Mouse (Mus musculus) adrenal gland, adult 8-10 months (tissue): ENCODE measurements at regions not wholly inside any gene's neighbourhood (a gene's known extent, or its start where the extent isn't known, plus 50 kb on each side); places are given as distances from the start of the nearest gene placed in this dataset.
A peak's percentile ranks its signal among the peaks of the same experiment; 100 is the strongest.

Experiments
- DNase-seq: peaks from one replicate; pipeline ENCODE4 v3.0.0; 2022

DNA sequence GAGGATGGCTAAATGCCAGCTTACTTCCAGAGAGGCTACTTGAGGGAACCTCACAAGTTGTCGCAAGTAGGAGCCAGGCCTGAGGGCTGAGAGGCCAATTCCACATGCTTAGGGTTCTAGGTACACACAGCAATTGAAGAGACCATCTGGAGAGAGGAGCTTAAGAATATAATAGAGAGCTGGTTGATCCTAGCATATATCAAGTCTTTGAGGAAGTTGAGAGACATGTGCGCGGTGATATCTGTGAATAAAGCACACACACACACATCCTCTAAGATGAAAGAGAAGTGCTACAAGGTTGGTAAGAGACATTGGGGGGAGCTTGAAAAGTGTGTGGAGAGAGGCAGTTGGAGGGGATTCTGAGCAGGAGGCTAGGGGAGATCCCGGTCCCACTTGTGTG lies 189.5 kb downstream of the Zfp462 start:
- no peak for DNase-seq

GRCm38 (mm10) chr4:55134791-55135190 lies 189.9 kb downstream of the Zfp462 start:
- no peak for DNase-seq

DNA sequence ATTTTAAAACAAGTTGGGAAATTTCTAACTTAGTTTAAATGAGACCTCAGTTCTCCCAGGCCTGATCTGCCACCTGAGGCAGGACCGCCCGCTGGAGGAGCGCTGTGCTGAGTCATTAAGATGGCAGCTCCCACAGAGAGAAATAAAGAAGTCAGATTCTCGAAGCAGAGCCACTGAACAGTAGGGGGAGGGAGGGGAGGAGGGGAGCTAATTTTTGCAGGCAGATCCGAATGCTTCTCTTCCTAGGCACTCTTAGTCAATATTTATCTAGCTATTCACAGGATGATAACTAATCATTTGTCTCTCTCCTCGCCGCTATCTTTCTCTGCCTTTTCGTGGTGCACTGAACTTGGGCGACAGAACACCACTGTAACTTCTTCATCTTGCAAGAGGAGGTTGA lies 191.4 kb downstream of the Zfp462 start:
- no peak for DNase-seq

GRCm38 (mm10) chr4:55137781-55138394 lies 193.0 kb downstream of the Zfp462 start:
- no peak for DNase-seq

GRCm38 (mm10) chr4:55141317-55141716 lies 196.5 kb downstream of the Zfp462 start:
- DNase-seq: no peak

- peak; percentile 61 for DNase-seq
Observed at GRCm38 (mm10) chr4:55141923-55142732, 197.3 kb downstream of the Zfp462 start.

GRCm38 (mm10) chr4:55143400-55143799 lies 198.6 kb downstream of the Zfp462 start:
- DNase-seq: no peak

DNA sequence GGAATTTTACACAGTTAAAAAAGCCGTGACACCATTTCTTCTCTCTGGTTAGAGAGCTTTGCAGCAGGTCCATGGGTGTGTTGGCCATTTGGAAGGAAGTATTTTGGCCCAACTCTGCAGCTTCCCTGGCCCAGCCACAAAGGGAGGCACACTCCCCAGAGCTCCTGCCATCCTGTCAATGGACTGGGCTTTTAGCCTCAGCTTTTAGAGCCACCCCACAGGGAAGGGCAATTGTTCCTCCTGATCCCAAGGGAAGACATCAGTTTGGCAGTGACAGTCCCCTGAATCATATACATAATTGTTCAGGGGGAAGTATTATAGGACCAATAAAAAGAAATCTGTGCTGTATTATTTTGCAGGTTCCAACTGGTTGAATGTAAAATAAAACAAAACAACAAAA lies 200.1 kb downstream of the Zfp462 start:
- DNase-seq: no peak

GRCm38 (mm10) chr4:55145968-55146367 lies 201.1 kb downstream of the Zfp462 start:
- no peak for DNase-seq

- no peak for DNase-seq
Observed at GRCm38 (mm10) chr4:55148380-55148779, 201.5 kb upstream of the Rad23b start.

- peak; percentile 30 for DNase-seq
Observed at GRCm38 (mm10) chr4:55154556-55154955, 195.3 kb upstream of the Rad23b start.

GRCm38 (mm10) chr4:55158166-55158739 lies 191.6 kb upstream of the Rad23b start:
- no peak for DNase-seq

- DNase-seq: no peak
Observed at GRCm38 (mm10) chr4:55166266-55166665, 183.6 kb upstream of the Rad23b start.

DNA sequence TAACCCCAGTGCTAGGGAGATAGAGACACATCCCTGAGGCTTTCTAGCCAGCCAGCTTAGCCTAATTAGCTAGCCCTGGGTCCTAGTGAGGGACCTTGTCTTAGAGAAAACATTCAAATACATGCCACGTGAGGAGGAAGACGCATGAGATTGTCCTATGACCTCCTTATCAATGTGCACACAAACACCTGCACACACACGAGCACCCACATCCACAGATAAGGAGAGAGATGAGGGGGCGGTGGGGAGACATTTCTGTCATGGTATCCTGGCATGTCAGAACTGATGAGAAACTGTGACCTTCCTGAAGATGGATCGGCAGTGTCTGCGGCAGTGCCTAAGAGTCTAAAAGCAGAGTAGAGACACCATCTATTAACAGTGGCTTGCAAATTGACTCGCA lies 180.8 kb upstream of the Rad23b start:
- DNase-seq: no peak

DNA sequence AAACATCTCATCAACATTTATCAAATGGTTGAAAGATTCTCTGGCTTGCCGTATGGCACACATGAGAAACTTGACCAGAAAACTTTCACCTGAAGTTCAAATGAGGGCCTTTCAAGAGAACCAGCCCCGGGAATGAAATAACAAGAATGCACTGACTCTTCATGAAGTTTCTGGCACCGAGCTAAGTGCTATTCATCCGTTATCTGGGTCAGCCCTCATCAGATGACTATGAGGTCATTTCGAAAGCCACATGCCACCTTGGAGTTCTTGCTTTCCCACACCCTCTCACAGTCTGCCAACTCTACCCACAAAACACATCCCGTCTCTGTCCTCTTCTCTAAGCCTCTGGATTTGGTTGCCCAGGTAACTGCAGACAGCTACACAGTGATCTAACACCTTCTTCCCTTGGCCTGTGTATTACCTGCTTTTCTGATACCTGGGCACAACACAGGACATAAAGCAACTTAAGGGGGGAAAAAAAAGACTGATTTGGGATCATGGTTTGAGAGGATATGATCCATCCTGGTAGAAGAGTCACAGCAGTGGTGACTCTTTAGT lies 177.4 kb upstream of the Rad23b start:
- DNase-seq: peak; percentile 48

DNA sequence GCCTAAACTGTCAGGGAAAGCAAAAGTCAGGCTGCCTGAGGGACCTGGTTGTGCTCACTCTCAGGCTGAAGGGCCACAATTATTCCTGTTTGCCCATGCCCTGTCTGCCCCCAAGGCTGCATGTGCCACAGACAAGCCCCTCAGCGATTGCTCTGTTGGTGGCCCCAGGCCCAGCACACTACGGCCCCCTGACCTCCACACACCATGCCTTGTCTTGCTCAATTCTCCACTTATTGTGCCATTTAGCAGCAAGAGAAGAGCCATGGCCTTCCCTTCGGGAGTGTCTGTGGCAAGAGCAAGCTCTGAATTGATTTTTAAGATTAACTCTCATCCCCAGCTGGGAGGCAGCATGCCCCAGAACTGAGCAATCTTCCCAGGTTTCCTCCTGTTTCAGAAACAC lies 173.8 kb upstream of the Rad23b start:
- no peak for DNase-seq

DNA sequence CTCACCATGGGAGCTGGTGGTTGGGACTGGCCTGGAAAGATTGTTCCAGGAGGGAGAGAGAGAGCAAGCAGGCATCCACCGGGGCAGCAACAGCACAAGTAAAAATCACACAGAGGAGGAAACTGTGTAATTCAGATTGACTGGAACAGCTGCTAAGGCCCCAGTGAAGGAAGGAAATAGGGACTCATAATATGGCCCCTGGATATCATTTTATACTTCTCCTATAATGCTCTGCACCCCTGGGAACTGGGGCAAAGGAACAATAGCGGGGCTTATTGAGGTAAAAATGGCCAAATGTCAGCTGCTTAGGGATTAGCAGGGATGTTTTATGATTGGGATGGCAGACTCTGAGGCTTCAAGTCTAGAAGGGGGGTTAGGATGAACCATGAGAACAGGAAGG lies 170.4 kb upstream of the Rad23b start:
- DNase-seq: no peak

- DNase-seq: no peak
Observed at GRCm38 (mm10) chr4:55183519-55183918, 166.3 kb upstream of the Rad23b start.

- no peak for DNase-seq
Observed at GRCm38 (mm10) chr4:55188716-55189115, 161.1 kb upstream of the Rad23b start.

- no peak for DNase-seq
Observed at GRCm38 (mm10) chr4:55190586-55190985, 159.3 kb upstream of the Rad23b start.

GRCm38 (mm10) chr4:55194061-55194460 lies 155.8 kb upstream of the Rad23b start:
- DNase-seq: no peak

DNA sequence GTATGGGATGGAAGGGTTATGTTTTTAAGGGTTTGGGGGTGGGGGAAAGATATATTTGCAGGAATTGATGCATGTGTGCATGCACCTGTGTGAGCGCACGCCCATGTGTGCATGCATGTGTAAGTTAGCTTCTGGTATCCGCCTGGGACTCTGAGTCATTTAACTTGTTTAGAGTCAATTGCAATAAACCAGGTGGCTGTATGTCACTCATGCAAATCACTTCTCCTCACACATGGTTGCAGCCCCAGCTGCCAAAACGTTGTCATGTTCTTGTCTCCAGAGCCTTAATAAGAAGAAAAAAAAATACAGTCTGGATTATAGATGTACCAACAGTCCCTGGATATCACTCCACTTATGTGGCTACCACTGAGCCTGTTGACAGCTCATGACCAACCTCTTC lies 155.3 kb upstream of the Rad23b start:
- no peak for DNase-seq
